In the genomic region with DNA sequence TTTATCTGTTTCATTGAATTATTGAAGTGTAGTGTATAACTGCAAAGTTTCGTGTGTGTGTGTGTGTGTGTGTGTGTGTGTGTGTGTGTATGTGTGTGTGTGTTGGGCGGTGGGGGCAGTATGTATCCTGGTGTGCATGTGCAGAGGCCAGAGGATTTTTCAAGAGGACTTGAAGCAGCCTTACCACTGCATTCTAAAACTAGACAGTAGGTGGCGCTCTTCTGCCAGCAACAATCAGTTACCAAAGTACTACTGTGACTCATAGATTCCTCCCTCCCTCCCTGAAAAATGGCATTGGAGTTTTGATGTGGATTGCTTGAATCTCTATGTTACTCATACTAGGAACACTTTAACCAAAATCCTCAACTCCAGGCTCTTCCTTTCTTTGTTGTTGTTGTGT, we compare ENCODE assay signal across 8 mouse cellular contexts. TPM values are rescaled to one million over a fixed set of nuclear protein-coding genes. Genes with fewer than 3 reads are reported as not detected.
DNase-seq lines count a peak whose midpoint lies in the region; ATAC-seq lines count a peak whose summit lies in the region.

No protein-coding gene starts in this region.

- H3K27me3 ChIP-seq in heart, embryonic 11.5 days (ENCODE audit: control insufficient read depth, insufficient read depth, low read length), result no peaks in the 10 kb centered on the region

- DNase-seq in heart, adult 11 months, result peak; percentile 97
- peak; percentile 77 to 84 for DNase-seq in cerebellum, adult 18-20 months
- DNase-seq in frontal cortex, postnatal 10 days (ENCODE audit: low spot score in 2 of 2), result peak; percentile 66 to 68
- DNase-seq in induced T-regulatory cell, adult 2 months (ENCODE audit: low read depth), result peak; percentile 97
- peak; percentile 80 to 85 for DNase-seq in left cerebral cortex, adult 18-20 months (ENCODE audit: low spot score in 2 of 2)
- DNase-seq in spleen, adult 18-20 months, result peak; percentile 29 to 66

- WGBS in heart, embryonic 11.5 days (ENCODE audit: insufficient replicate concordance), result 25% methylated on average over 3 of the region's 3 CpGs

- no peak overlapping the region for H3K4me2 ChIP-seq in heart, embryonic 11.5 days

- H3K27ac ChIP-seq in heart, embryonic 11.5 days (ENCODE audit: low read depth, low read length), result no peak overlapping the region

- no peak overlapping the region for H3K9ac ChIP-seq in heart, embryonic 11.5 days (ENCODE audit: low read depth, low read length)

- H3K4me3 ChIP-seq in heart, embryonic 11.5 days (ENCODE audit: low read depth, low read length), result no peak overlapping the region

- no peaks in the 10 kb centered on the region for H3K9me3 ChIP-seq in heart, embryonic 11.5 days (replicated peaks; ENCODE audit: control insufficient read depth, low read length)

- H3K4me1 ChIP-seq in heart, embryonic 11.5 days (ENCODE audit: control insufficient read depth, insufficient read depth, low read length), result no peaks in the 10 kb centered on the region

- ATAC-seq in heart, embryonic 11.5 days (replicated peaks; ENCODE audit: insufficient number of reproducible peaks, low FRiP score, low TSS enrichment), result no peak
- ATAC-seq in megakaryocyte progenitor cell, adult 5-6 weeks (replicated peaks; ENCODE audit: poor library complexity), result peak; percentile 93

- peaks cover 11% of the 10 kb centered on the region for H3K36me3 ChIP-seq in heart, embryonic 11.5 days (ENCODE audit: control insufficient read depth, insufficient read depth, low read length)

RNA-seq across cellular contexts. Expression of a gene that starts 8.1 kb away (rescaled TPM):
- 106 and 109 TPM in 2 replicates for polyA plus RNA-seq in heart, embryonic 11.5 days (2014; fragmentation: Nextera tagmentation; extraction: Ambion mirVana)
- 10 to 100 TPM; 36.0 to 39.6 TPM for total RNA-seq in left cerebral cortex, adult 18-20 months (2021)
- 76.5 and 83.3 TPM in 2 replicates for total RNA-seq in megakaryocyte progenitor cell, adult 5-6 weeks (2015)
- 52.2 and 52.3 TPM in 2 replicates for total RNA-seq in megakaryocyte progenitor cell, adult 5-6 weeks (2017)

RNA-seq across cellular contexts. Expression of a gene that starts 11.2 kb away (rescaled TPM):
- 15.3 TPM in 2 replicates for polyA plus RNA-seq in heart, embryonic 11.5 days (2014; fragmentation: Nextera tagmentation; extraction: Ambion mirVana)
- 10 to 100 TPM; 18.9 to 19.0 TPM for total RNA-seq in left cerebral cortex, adult 18-20 months (2021)
- 18.8 and 19.4 TPM in 2 replicates for total RNA-seq in megakaryocyte progenitor cell, adult 5-6 weeks (2015)
- total RNA-seq in megakaryocyte progenitor cell, adult 5-6 weeks (2017), result 27.5 and 30.8 TPM in 2 replicates

RNA-seq across cellular contexts. Expression of a gene that starts 19.8 kb away (rescaled TPM):
- polyA plus RNA-seq in heart, embryonic 11.5 days (2014; fragmentation: Nextera tagmentation; extraction: Ambion mirVana), result 4.1 and 5.3 TPM in 2 replicates
- 1 to 10 TPM; 3.8 to 5.4 TPM for total RNA-seq in left cerebral cortex, adult 18-20 months (2021)
- total RNA-seq in megakaryocyte progenitor cell, adult 5-6 weeks (2015), result 13.4 and 16.3 TPM in 2 replicates
- total RNA-seq in megakaryocyte progenitor cell, adult 5-6 weeks (2017), result 8.6 and 9.6 TPM in 2 replicates

RNA-seq across cellular contexts. Expression of a gene that starts 19.9 kb away (rescaled TPM):
- 1.4 and 1.6 TPM in 2 replicates for polyA plus RNA-seq in heart, embryonic 11.5 days (2014; fragmentation: Nextera tagmentation; extraction: Ambion mirVana)
- 1 to 10 TPM; 2.4 to 3.6 TPM for total RNA-seq in left cerebral cortex, adult 18-20 months (2021)
- 5.7 and 5.8 TPM in 2 replicates for total RNA-seq in megakaryocyte progenitor cell, adult 5-6 weeks (2015)
- 3.9 and 7.1 TPM in 2 replicates for total RNA-seq in megakaryocyte progenitor cell, adult 5-6 weeks (2017)
